Mouse (Mus musculus): ENCODE results near the gene Ciao2a. TPM values are rescaled to one million over a fixed set of nuclear protein-coding genes. Genes with fewer than 3 reads are reported as not detected.

Gene Ciao2a
- total RNA-seq, 1 experiment = 55.9 TPM

- peaks cover 0 to 12% of the 10 kb centered on the region in 2 experiments; a peak in 1 of 4 replicates for H3K4me1 ChIP-seq (ENCODE audit: control insufficient read depth in 2 of 2, insufficient read depth in 2 of 2, low read length in 2 of 2, poor library complexity in 1 of 2)
- no peak overlapping the region for H3K4me3 ChIP-seq (ENCODE audit: insufficient read depth in 1 of 2, low read depth in 1 of 2, low read length in 2 of 2, poor library complexity in 1 of 2, severe bottlenecking in 1 of 2)
- no peaks in the 10 kb centered on the region for H3K36me3 ChIP-seq (ENCODE audit: control insufficient read depth, insufficient read depth, low read length, poor library complexity, severe bottlenecking)
- TF ChIP-seq ZC3H11A (IDR thresholded peaks at IDR 0.05; ENCODE audit: borderline replicate concordance, low read depth, low read length) = no peak
- no peak overlapping the region for H3K27ac ChIP-seq (ENCODE audit: insufficient read depth, low read depth, low read length, poor library complexity, severe bottlenecking)
- DNase-seq (ENCODE audit: low read depth, low spot score) = no peak
- no peak overlapping the region for H3K9ac ChIP-seq (ENCODE audit: insufficient read depth, low read depth, low read length, poor library complexity, severe bottlenecking)
- in situ Hi-C loops (cut with MboI; ENCODE audit: low sequenced_read_pairs in 2 of 2, unreplicated experiment in 2 of 2) = no loop called here
- H3K9me3 ChIP-seq (ENCODE audit: control insufficient read depth, insufficient read depth, low read depth, low read length) = no peaks in the 10 kb centered on the region
Observed at GRCm38 (mm10) chr9:66155534-66155933, 29.1 kb downstream of the Ciao2a start.

GRCm38 (mm10) chr9:66157958-66158830 is 31.8 kb downstream of the Ciao2a start, which contains the start of gene Dapk2:
Dapk2 (plus strand) TSS chr9:66158223.
- Histone ChIP-seq H3K4me1 (ENCODE audit: control insufficient read depth in 2 of 2, insufficient read depth in 2 of 2, low read length in 2 of 2, poor library complexity in 1 of 2) (0 out of 4 replicates have a peak, but pooled peaks cover 0 to under 1% of the 10 kb centered on the region in 2 experiments), H3K4me3 (ENCODE audit: insufficient read depth in 1 of 2, low read depth in 1 of 2, low read length in 2 of 2, poor library complexity in 1 of 2, severe bottlenecking in 1 of 2) (peak within 1 kb of the TSS; percentile 75 to 77), H3K27ac (ENCODE audit: insufficient read depth, low read depth, low read length, poor library complexity, severe bottlenecking) (no peak within 1 kb of the TSS), H3K9me3 (ENCODE audit: control insufficient read depth, insufficient read depth, low read depth, low read length) (no peaks in the 10 kb centered on the region), H3K9ac (ENCODE audit: insufficient read depth, low read depth, low read length, poor library complexity, severe bottlenecking) (peak within 1 kb of the TSS; percentile 66), H3K36me3 (ENCODE audit: control insufficient read depth, insufficient read depth, low read length, poor library complexity, severe bottlenecking) (no peaks in the 10 kb centered on the region)
- in situ Hi-C loops (cut with MboI; ENCODE audit: low sequenced_read_pairs in 2 of 2, unreplicated experiment in 2 of 2) = no loop called here
- TF ChIP-seq ZC3H11A (IDR thresholded peaks at IDR 0.05; ENCODE audit: borderline replicate concordance, low read depth, low read length) (no peak), HCFC1 (IDR thresholded peaks at IDR 0.05; ENCODE audit: borderline replicate concordance, insufficient read depth, low read length) (no peak), CHD2 (IDR thresholded peaks at IDR 0.05; ENCODE audit: low read depth, low read length) (no peak), MAFK (IDR thresholded peaks at IDR 0.05; ENCODE audit: insufficient read depth, low read depth, low read length) (no peak), ZNF384 (IDR thresholded peaks at IDR 0.05; ENCODE audit: low read depth, low read length) (no peak)
- DNase-seq (ENCODE audit: low read depth, low spot score) = peak; percentile 71

GRCm38 (mm10) chr9:66158885-66159430 is 32.5 kb downstream of the Ciao2a start:
- Histone ChIP-seq H3K36me3 (ENCODE audit: control insufficient read depth, insufficient read depth, low read length, poor library complexity, severe bottlenecking) (no peaks in the 10 kb centered on the region), H3K9ac (ENCODE audit: insufficient read depth, low read depth, low read length, poor library complexity, severe bottlenecking) (no peak overlapping the region), H3K27ac (ENCODE audit: insufficient read depth, low read depth, low read length, poor library complexity, severe bottlenecking) (no peak overlapping the region), H3K4me3 (ENCODE audit: insufficient read depth in 1 of 2, low read depth in 1 of 2, low read length in 2 of 2, poor library complexity in 1 of 2, severe bottlenecking in 1 of 2) (no peak overlapping the region), H3K9me3 (ENCODE audit: control insufficient read depth, insufficient read depth, low read depth, low read length) (no peaks in the 10 kb centered on the region), H3K4me1 (ENCODE audit: control insufficient read depth in 2 of 2, insufficient read depth in 2 of 2, low read length in 2 of 2, poor library complexity in 1 of 2) (no peaks in the 10 kb centered on the region)
- in situ Hi-C loops (cut with MboI; ENCODE audit: low sequenced_read_pairs in 2 of 2, unreplicated experiment in 2 of 2) = no loop called here
- DNase-seq (ENCODE audit: low read depth, low spot score) = no peak
- TF ChIP-seq HCFC1 (IDR thresholded peaks at IDR 0.05; ENCODE audit: borderline replicate concordance, insufficient read depth, low read length) (no peak), MAFK (IDR thresholded peaks at IDR 0.05; ENCODE audit: insufficient read depth, low read depth, low read length) (no peak), ZC3H11A (IDR thresholded peaks at IDR 0.05; ENCODE audit: borderline replicate concordance, low read depth, low read length) (no peak), CHD2 (IDR thresholded peaks at IDR 0.05; ENCODE audit: low read depth, low read length) (no peak), ZNF384 (IDR thresholded peaks at IDR 0.05; ENCODE audit: low read depth, low read length) (no peak)

- H3K9ac ChIP-seq (ENCODE audit: insufficient read depth, low read depth, low read length, poor library complexity, severe bottlenecking) = no peak overlapping the region
- H3K27ac ChIP-seq (ENCODE audit: insufficient read depth, low read depth, low read length, poor library complexity, severe bottlenecking) = no peak overlapping the region
- no peak for TF ChIP-seq HCFC1 (IDR thresholded peaks at IDR 0.05; ENCODE audit: borderline replicate concordance, insufficient read depth, low read length)
- no peak for TF ChIP-seq ZC3H11A (IDR thresholded peaks at IDR 0.05; ENCODE audit: borderline replicate concordance, low read depth, low read length)
- TF ChIP-seq MAFK (IDR thresholded peaks at IDR 0.05; ENCODE audit: insufficient read depth, low read depth, low read length) = no peak
- TF ChIP-seq CHD2 (IDR thresholded peaks at IDR 0.05; ENCODE audit: low read depth, low read length) = no peak
- TF ChIP-seq ZNF384 (IDR thresholded peaks at IDR 0.05; ENCODE audit: low read depth, low read length) = no peak
- no peaks in the 10 kb centered on the region for H3K9me3 ChIP-seq (ENCODE audit: control insufficient read depth, insufficient read depth, low read depth, low read length)
- no peak for DNase-seq (ENCODE audit: low read depth, low spot score)
- no peaks in the 10 kb centered on the region for H3K4me1 ChIP-seq (ENCODE audit: control insufficient read depth in 2 of 2, insufficient read depth in 2 of 2, low read length in 2 of 2, poor library complexity in 1 of 2)
- no peaks in the 10 kb centered on the region for H3K36me3 ChIP-seq (ENCODE audit: control insufficient read depth, insufficient read depth, low read length, poor library complexity, severe bottlenecking)
- in situ Hi-C loops (cut with MboI; ENCODE audit: low sequenced_read_pairs in 2 of 2, unreplicated experiment in 2 of 2) = no loop called here
- H3K4me3 ChIP-seq (ENCODE audit: insufficient read depth in 1 of 2, low read depth in 1 of 2, low read length in 2 of 2, poor library complexity in 1 of 2, severe bottlenecking in 1 of 2) = no peak overlapping the region
Observed at GRCm38 (mm10) chr9:66160155-66160554, 33.7 kb downstream of the Ciao2a start.

Data from ES-E14 (cell line).